Mouse (Mus musculus): Measurements from ENCODE around the gene Qtrt1. TPM values are rescaled to one million over a fixed set of nuclear protein-coding genes. Genes with fewer than 3 reads are reported as not detected.

Qtrt1 gene
- total and polyA plus RNA-seq, 3 experiments: 8.3 to 20.8 (median 8.5) TPM

GRCm38 (mm10) chr9:21424631-21425555 is 13.3 kb downstream of the Qtrt1 start, which contains the start of gene Dnm2:
Gene Dnm2, plus strand, starts transcription at chr9:21424908.
- Histone ChIP-seq H3K4me1 (ENCODE audit: control insufficient read depth, insufficient read depth, low read length) (peaks cover 22% of the 10 kb centered on the region), H3K36me3 (ENCODE audit: control insufficient read depth, insufficient read depth, low read length) (peaks cover 11% of the 10 kb centered on the region), H3K79me2 (replicated peaks; ENCODE audit: control insufficient read depth, insufficient read depth, low read length) (peaks cover 6% of the 10 kb centered on the region), H3K4me3 (peak within 1 kb of the TSS; percentile 79), H3K27me3 (ENCODE audit: control insufficient read depth, insufficient read depth, low read length) (no peaks in the 10 kb centered on the region), H3K27ac (peak within 1 kb of the TSS; percentile 97), H3K9ac (ENCODE audit: low read depth, low read length) (peak within 1 kb of the TSS; percentile 91)
- peak; percentile 96 to 99 for DNase-seq
- intact Hi-C loops (cut with DNase I): loop anchor here (1.0 kb wide), 1 partner anchor 38 kb away; no protein-coding TSS in a partner anchor
- WGBS: under 1% methylated on average over 80 of the region's 82 CpGs
- no peak for TF ChIP-seq EP300 (IDR thresholded peaks at IDR 0.05; ENCODE audit: insufficient read depth, low read depth, low read length)
- TF ChIP-seq POLR2A (IDR thresholded peaks at IDR 0.05; ENCODE audit: insufficient read depth, low read depth, low read length): peak; percentile 82
- peak; percentile 24; the same call in 1 of the 2 replicates for TF ChIP-seq CTCF (IDR thresholded peaks at IDR 0.05)

- intact Hi-C loops (cut with DNase I): loop anchor here (1.0 kb wide), 1 partner anchor 38 kb away; no protein-coding TSS in a partner anchor
- WGBS: 2% methylated on average over 6 of the region's 6 CpGs
- no peaks in the 10 kb centered on the region for H3K27me3 ChIP-seq (ENCODE audit: control insufficient read depth, insufficient read depth, low read length)
- no peak for DNase-seq
- peak overlapping the region; percentile 79 for H3K4me3 ChIP-seq
- H3K36me3 ChIP-seq (ENCODE audit: control insufficient read depth, insufficient read depth, low read length): peaks cover 11% of the 10 kb centered on the region
- H3K27ac ChIP-seq: peak overlapping the region; percentile 97
- TF ChIP-seq POLR2A (IDR thresholded peaks at IDR 0.05; ENCODE audit: insufficient read depth, low read depth, low read length): no peak
- no peak for TF ChIP-seq EP300 (IDR thresholded peaks at IDR 0.05; ENCODE audit: insufficient read depth, low read depth, low read length)
- TF ChIP-seq CTCF (IDR thresholded peaks at IDR 0.05): no peak
- H3K9ac ChIP-seq (ENCODE audit: low read depth, low read length): peak overlapping the region; percentile 91
- peaks cover 7% of the 10 kb centered on the region for H3K79me2 ChIP-seq (replicated peaks; ENCODE audit: control insufficient read depth, insufficient read depth, low read length)
- peaks cover 25% of the 10 kb centered on the region for H3K4me1 ChIP-seq (ENCODE audit: control insufficient read depth, insufficient read depth, low read length)
These were observed 13.9 kb downstream of the Qtrt1 start for GRCm38 (mm10) chr9:21425556-21425945.

GRCm38 (mm10) chr9:21426013-21426412 is 14.4 kb downstream of the Qtrt1 start:
- peaks cover 8% of the 10 kb centered on the region for H3K79me2 ChIP-seq (replicated peaks; ENCODE audit: control insufficient read depth, insufficient read depth, low read length)
- H3K36me3 ChIP-seq (ENCODE audit: control insufficient read depth, insufficient read depth, low read length): peaks cover 11% of the 10 kb centered on the region
- no peak for DNase-seq
- H3K27me3 ChIP-seq (ENCODE audit: control insufficient read depth, insufficient read depth, low read length): no peaks in the 10 kb centered on the region
- no peak for TF ChIP-seq CTCF (IDR thresholded peaks at IDR 0.05)
- no peak for TF ChIP-seq POLR2A (IDR thresholded peaks at IDR 0.05; ENCODE audit: insufficient read depth, low read depth, low read length)
- no peak for TF ChIP-seq EP300 (IDR thresholded peaks at IDR 0.05; ENCODE audit: insufficient read depth, low read depth, low read length)
- intact Hi-C loops (cut with DNase I): no loop called here
- H3K9ac ChIP-seq (ENCODE audit: low read depth, low read length): peak overlapping the region; percentile 91
- peaks cover 28% of the 10 kb centered on the region for H3K4me1 ChIP-seq (ENCODE audit: control insufficient read depth, insufficient read depth, low read length)
- WGBS: 0% methylated on average over 1 of the region's 1 CpGs
- peak overlapping the region; percentile 79 for H3K4me3 ChIP-seq
- peak overlapping the region; percentile 97 for H3K27ac ChIP-seq

GRCm38 (mm10) chr9:21426525-21426924 is 14.9 kb downstream of the Qtrt1 start:
- Histone ChIP-seq H3K79me2 (replicated peaks; ENCODE audit: control insufficient read depth, insufficient read depth, low read length) (peaks cover 8% of the 10 kb centered on the region), H3K4me3 (no peak overlapping the region), H3K9ac (ENCODE audit: low read depth, low read length) (no peak overlapping the region), H3K27me3 (ENCODE audit: control insufficient read depth, insufficient read depth, low read length) (no peaks in the 10 kb centered on the region), H3K36me3 (ENCODE audit: control insufficient read depth, insufficient read depth, low read length) (peaks cover 11% of the 10 kb centered on the region), H3K27ac (no peak overlapping the region), H3K4me1 (ENCODE audit: control insufficient read depth, insufficient read depth, low read length) (peaks cover 29% of the 10 kb centered on the region)
- intact Hi-C loops (cut with DNase I): no loop called here
- TF ChIP-seq POLR2A (IDR thresholded peaks at IDR 0.05; ENCODE audit: insufficient read depth, low read depth, low read length): no peak
- TF ChIP-seq EP300 (IDR thresholded peaks at IDR 0.05; ENCODE audit: insufficient read depth, low read depth, low read length): no peak
- TF ChIP-seq CTCF (IDR thresholded peaks at IDR 0.05): no peak
- 42% methylated on average over 2 of the region's 2 CpGs for WGBS
- no peak for DNase-seq

GRCm38 (mm10) chr9:21427773-21428172 is 16.1 kb downstream of the Qtrt1 start:
- no peaks in the 10 kb centered on the region for H3K27me3 ChIP-seq (ENCODE audit: control insufficient read depth, insufficient read depth, low read length)
- WGBS: 25% methylated on average over 2 of the region's 2 CpGs
- DNase-seq: peak; percentile 58 to 61
- H3K4me3 ChIP-seq: no peak overlapping the region
- H3K79me2 ChIP-seq (replicated peaks; ENCODE audit: control insufficient read depth, insufficient read depth, low read length): peaks cover 9% of the 10 kb centered on the region
- H3K9ac ChIP-seq (ENCODE audit: low read depth, low read length): 0 out of 2 replicates have a peak overlapping the region, but pooled peaks have one; percentile 13
- peaks cover 11% of the 10 kb centered on the region for H3K36me3 ChIP-seq (ENCODE audit: control insufficient read depth, insufficient read depth, low read length)
- TF ChIP-seq CTCF (IDR thresholded peaks at IDR 0.05) (no peak), EP300 (IDR thresholded peaks at IDR 0.05; ENCODE audit: insufficient read depth, low read depth, low read length) (no peak), POLR2A (IDR thresholded peaks at IDR 0.05; ENCODE audit: insufficient read depth, low read depth, low read length) (no peak)
- peak overlapping the region; percentile 52 for H3K27ac ChIP-seq
- peaks cover 32% of the 10 kb centered on the region for H3K4me1 ChIP-seq (ENCODE audit: control insufficient read depth, insufficient read depth, low read length)
- intact Hi-C loops (cut with DNase I): no loop called here

- no peak for DNase-seq
- H3K79me2 ChIP-seq (replicated peaks; ENCODE audit: control insufficient read depth, insufficient read depth, low read length): peaks cover 9% of the 10 kb centered on the region
- no peaks in the 10 kb centered on the region for H3K27me3 ChIP-seq (ENCODE audit: control insufficient read depth, insufficient read depth, low read length)
- peak overlapping the region; percentile 52 for H3K27ac ChIP-seq
- WGBS: 66% methylated on average over 6 of the region's 6 CpGs
- no peak overlapping the region for H3K9ac ChIP-seq (ENCODE audit: low read depth, low read length)
- no peak overlapping the region for H3K4me3 ChIP-seq
- peaks cover 11% of the 10 kb centered on the region for H3K36me3 ChIP-seq (ENCODE audit: control insufficient read depth, insufficient read depth, low read length)
- H3K4me1 ChIP-seq (ENCODE audit: control insufficient read depth, insufficient read depth, low read length): peaks cover 32% of the 10 kb centered on the region
- TF ChIP-seq CTCF (IDR thresholded peaks at IDR 0.05): no peak
- TF ChIP-seq POLR2A (IDR thresholded peaks at IDR 0.05; ENCODE audit: insufficient read depth, low read depth, low read length): no peak
- no peak for TF ChIP-seq EP300 (IDR thresholded peaks at IDR 0.05; ENCODE audit: insufficient read depth, low read depth, low read length)
- intact Hi-C loops (cut with DNase I): no loop called here
These were observed 16.5 kb downstream of the Qtrt1 start for GRCm38 (mm10) chr9:21428178-21428577.
